Mouse (Mus musculus): ENCODE measurements around the gene Acyp1.

Gene Acyp1

GRCm38 (mm10) chr12:85287809-85288485 is at the start of gene Acyp1:
TSS of gene Acyp1 (minus strand) at chr12:85288438.
- DNase-seq (ENCODE audit: low read depth): no peak

- DNase-seq (ENCODE audit: low read depth): no peak
Measured at GRCm38 (mm10) chr12:85337567-85338311, 49.5 kb upstream of the Acyp1 start.

- DNase-seq (ENCODE audit: low read depth): peak; percentile 79
Measured at GRCm38 (mm10) chr12:85330153-85330552, 41.9 kb upstream of the Acyp1 start.

GRCm38 (mm10) chr12:85308651-85309050 is 20.4 kb upstream of the Acyp1 start:
- no peak for DNase-seq (ENCODE audit: low read depth)

GRCm38 (mm10) chr12:85305247-85305892 is 17.1 kb upstream of the Acyp1 start:
- peak; percentile 87 for DNase-seq (ENCODE audit: low read depth)

- DNase-seq (ENCODE audit: low read depth): peak; percentile 51
Measured at GRCm38 (mm10) chr12:85304725-85305124, 16.5 kb upstream of the Acyp1 start.

- DNase-seq (ENCODE audit: low read depth): no peak
Measured at GRCm38 (mm10) chr12:85303256-85303655, 15.0 kb upstream of the Acyp1 start.

GRCm38 (mm10) chr12:85298835-85299180 is 10.6 kb upstream of the Acyp1 start:
- DNase-seq (ENCODE audit: low read depth): no peak

GRCm38 (mm10) chr12:85298127-85298834 is 10.0 kb upstream of the Acyp1 start:
- no peak for DNase-seq (ENCODE audit: low read depth)

GRCm38 (mm10) chr12:85297345-85297997 is 9.2 kb upstream of the Acyp1 start:
- no peak for DNase-seq (ENCODE audit: low read depth)

GRCm38 (mm10) chr12:85296915-85297314 is 8.7 kb upstream of the Acyp1 start:
- no peak for DNase-seq (ENCODE audit: low read depth)

- DNase-seq (ENCODE audit: low read depth): no peak
Measured at GRCm38 (mm10) chr12:85295506-85295905, 7.3 kb upstream of the Acyp1 start.

- peak; percentile 43 for DNase-seq (ENCODE audit: low read depth)
Measured at GRCm38 (mm10) chr12:85292906-85293305, 4.7 kb upstream of the Acyp1 start.

- no peak for DNase-seq (ENCODE audit: low read depth)
Measured at GRCm38 (mm10) chr12:85292288-85292687, 4.0 kb upstream of the Acyp1 start.

- DNase-seq (ENCODE audit: low read depth): no peak
Measured at GRCm38 (mm10) chr12:85291541-85291940, 3.3 kb upstream of the Acyp1 start.

GRCm38 (mm10) chr12:85290633-85291032 is 2.4 kb upstream of the Acyp1 start:
- no peak for DNase-seq (ENCODE audit: low read depth)

GRCm38 (mm10) chr12:85289157-85290000 is 1.1 kb upstream of the Acyp1 start:
- DNase-seq (ENCODE audit: low read depth): no peak

GRCm38 (mm10) chr12:85288486-85289156 is 383 bp upstream of the Acyp1 start, which contains the start of gene Zc2hc1c:
TSS of gene Zc2hc1c (plus strand) at chr12:85288591.
- DNase-seq (ENCODE audit: low read depth): no peak

GRCm38 (mm10) chr12:85286941-85287340 is 1.3 kb downstream of the Acyp1 start:
- peak; percentile 75 for DNase-seq (ENCODE audit: low read depth)

- no peak for DNase-seq (ENCODE audit: low read depth)
Measured at GRCm38 (mm10) chr12:85284996-85285395, 3.2 kb downstream of the Acyp1 start.
